Mouse (Mus musculus) T-cell, adult 2 months (primary cell): ENCODE data around the gene Arhgap22.

Experiments used
- DNase-seq: peaks from one replicate; pipeline ENCODE4 v3.0.0; 2022; ENCODE audit warnings: low spot score

The Arhgap22 gene

GRCm38 (mm10) chr14:33333833-33334232 lies 120.0 kb downstream of the Arhgap22 start:
- no peak for DNase-seq

DNA sequence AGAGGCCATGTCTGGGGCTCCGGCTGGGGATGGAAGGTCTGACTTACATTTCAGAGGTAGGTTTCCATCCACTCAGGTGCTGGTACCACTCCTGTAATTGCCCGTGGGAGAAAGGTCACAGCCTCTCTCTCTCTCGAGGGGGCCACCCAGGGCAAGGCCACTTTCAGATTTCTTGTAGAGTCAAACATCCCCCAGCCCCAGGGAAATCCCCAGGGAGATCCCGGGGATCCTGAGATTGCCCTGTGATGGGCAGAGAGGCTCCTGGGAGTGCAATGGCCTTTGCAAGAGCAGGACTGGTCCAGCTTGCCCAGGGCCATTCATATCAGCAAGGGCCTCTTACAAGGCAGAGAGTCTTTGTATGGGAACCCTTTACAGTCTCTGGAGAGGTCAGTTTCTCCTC lies 120.6 kb downstream of the Arhgap22 start:
- no peak for DNase-seq

- no peak for DNase-seq
Observed at GRCm38 (mm10) chr14:33335733-33336132, 121.9 kb downstream of the Arhgap22 start.

GRCm38 (mm10) chr14:33338684-33339083 lies 124.9 kb downstream of the Arhgap22 start:
- no peak for DNase-seq

- DNase-seq, result no peak
Observed at GRCm38 (mm10) chr14:33343131-33343725, 129.4 kb downstream of the Arhgap22 start.

DNA sequence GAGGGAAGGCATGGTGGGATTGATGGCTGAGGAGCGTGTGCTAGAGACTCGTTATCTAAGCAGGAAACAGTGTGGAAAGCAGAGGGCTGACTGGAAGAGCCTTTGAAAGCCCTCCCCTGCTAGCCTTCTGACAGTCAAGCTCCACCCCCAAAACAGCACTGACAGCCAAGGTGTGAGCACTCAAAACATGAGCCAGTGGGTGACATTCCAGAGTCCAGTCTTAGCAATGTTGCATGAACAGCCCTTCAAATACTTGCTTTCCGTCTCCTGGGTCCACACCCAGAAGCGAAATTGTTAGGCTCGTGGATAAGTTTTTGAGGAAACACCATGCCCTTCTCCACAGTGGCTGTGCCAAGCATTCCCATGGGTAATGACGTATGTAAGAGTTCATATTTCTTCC lies 132.7 kb downstream of the Arhgap22 start:
- no peak for DNase-seq

DNA sequence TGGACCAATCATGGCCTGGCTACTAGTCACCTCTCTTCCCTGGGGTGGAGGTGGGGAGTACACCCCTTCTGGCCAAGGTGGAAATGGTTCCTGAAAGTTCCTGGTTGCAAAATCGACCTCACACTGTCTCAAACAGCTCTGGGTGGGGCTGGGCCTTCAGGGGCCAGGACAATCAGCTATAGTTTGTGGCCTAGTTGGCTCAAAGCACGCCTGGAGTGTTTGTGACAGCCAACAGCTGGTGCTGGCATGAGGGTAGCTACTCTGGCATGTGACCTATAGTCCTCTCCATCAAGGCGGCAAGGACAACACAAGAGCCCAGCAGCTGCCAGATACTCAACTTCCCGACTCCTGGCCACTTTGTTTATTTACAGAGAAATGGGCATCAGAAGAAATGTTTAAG lies 133.9 kb downstream of the Arhgap22 start:
- DNase-seq, result no peak

DNA sequence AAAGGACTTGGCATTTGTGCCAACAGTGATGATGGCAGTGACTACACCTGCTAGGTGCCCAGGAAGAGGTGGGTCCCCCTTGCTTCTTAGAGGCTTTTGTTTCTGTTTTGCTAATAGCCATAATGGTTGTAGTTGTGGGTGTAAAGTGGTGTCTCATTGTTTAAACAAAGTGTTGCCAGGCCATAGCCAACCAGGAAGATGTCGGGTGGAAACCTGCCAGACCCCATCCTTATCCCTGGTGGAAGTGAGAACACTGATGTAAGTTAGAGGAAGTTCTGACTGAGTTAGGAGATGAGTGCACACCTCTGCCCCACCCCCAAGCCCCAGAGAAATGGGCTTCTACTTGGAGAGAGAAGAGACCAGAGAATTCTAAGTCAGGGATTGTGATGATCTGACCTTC lies 134.3 kb downstream of the Arhgap22 start:
- DNase-seq, result no peak

DNA sequence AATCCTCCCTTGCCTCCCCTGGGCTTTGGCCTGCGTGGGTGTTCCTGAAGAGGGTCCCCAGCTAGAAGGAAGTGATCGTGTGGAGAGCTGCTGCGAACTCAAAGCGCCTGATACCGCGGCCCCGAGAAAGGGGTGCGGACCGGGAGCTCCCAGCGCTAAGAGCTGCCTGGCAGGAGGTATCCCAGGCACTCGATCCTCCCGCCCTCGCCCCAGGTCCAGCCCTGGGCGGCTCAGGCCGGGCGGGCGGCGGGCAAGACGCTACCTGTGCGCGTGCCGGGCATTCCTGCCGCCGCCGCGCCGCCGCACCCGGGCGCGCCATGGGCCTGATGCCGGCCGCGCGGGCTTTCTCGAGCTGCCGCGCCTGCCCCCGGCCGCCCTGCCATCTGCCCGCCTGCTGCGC lies 137.2 kb downstream of the Arhgap22 start:
- DNase-seq, result no peak

DNA sequence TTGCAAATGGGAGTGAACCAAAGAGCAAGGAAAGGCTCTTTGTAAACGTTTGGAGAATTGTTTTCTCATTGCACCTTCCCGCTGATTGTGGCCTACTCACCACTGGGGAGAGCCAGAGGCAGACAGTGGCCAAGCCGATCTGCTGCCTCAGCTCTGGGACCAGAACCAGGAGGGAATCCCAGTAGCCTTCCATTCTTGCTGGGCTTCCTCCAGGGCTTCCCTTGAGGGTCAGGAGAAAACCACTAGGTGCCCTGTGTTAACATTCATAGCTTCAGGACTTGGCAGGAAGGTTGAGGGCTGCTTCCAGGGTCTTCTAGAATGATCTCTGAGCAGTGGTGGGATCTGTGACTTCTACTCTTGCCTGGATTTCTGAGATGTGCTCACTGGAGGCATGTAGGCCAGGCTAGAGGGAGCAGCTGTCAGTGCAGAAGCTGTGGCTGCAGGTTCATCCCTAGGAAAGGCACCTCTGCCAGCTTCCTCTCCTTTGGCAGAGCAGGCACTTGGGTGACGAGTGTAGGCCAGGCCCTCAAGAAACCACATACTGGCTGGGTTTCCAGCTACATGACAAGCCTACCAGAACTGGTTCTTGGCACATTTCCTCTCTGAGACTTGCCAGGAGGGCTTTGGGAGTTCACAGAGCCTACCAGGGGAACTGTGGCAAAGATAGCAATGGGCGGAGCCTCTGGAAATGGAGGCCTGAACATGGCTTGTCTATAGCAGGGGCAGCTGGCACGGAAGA lies 138.3 kb downstream of the Arhgap22 start:
- no peak for DNase-seq

GRCm38 (mm10) chr14:33352890-33353289 lies 139.1 kb downstream of the Arhgap22 start:
- no peak for DNase-seq

- no peak for DNase-seq
Observed at GRCm38 (mm10) chr14:33355276-33355675, 141.4 kb downstream of the Arhgap22 start.

GRCm38 (mm10) chr14:33357600-33358368 lies 144.0 kb downstream of the Arhgap22 start:
- no peak for DNase-seq

DNA sequence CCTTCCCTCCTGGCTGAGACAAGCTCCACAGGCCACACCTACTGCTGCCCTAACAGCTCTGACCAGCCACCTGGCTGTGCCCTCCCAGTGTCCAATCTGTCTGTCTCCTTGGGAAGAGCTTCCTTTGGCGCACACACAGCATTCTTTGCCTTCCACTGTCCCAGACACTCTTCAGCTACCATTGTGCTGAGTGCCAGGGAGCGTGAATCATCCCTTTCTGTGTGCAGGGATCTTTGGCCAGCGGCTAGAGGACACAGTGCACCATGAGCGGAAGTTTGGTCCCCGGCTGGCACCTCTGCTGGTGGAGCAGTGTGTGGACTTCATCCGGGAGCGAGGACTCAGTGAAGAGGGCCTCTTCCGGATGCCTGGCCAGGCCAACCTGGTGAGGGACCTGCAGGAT lies 145.1 kb downstream of the Arhgap22 start:
- no peak for DNase-seq

DNA sequence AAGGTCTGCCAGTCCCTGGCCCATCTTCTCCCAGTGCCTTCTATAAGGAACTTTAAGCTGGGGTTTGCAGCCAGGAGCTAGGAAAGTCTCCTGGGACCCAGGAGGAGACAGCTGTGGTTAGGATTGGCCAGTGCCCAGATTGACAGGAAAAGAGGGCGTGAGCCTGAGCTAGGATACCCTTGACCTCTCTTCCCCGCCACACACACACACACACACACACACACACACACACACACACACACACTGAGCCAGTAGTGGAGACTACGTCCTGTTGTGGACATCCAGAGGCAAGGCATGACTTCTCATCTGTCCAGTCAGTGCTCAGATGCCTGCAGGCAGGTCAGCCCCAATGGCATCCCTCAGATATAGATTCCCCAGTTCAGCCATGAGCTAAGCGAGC lies 147.7 kb downstream of the Arhgap22 start:
- DNase-seq, result no peak

GRCm38 (mm10) chr14:33362122-33362521 lies 148.3 kb downstream of the Arhgap22 start:
- DNase-seq, result no peak

GRCm38 (mm10) chr14:33362807-33363206 lies 149.0 kb downstream of the Arhgap22 start:
- no peak for DNase-seq

GRCm38 (mm10) chr14:33363611-33364010 lies 149.8 kb downstream of the Arhgap22 start:
- DNase-seq, result no peak

- DNase-seq, result no peak
Observed at GRCm38 (mm10) chr14:33364061-33364460, 150.2 kb downstream of the Arhgap22 start.

GRCm38 (mm10) chr14:33366891-33367777 lies 153.3 kb downstream of the Arhgap22 start:
- no peak for DNase-seq

DNA sequence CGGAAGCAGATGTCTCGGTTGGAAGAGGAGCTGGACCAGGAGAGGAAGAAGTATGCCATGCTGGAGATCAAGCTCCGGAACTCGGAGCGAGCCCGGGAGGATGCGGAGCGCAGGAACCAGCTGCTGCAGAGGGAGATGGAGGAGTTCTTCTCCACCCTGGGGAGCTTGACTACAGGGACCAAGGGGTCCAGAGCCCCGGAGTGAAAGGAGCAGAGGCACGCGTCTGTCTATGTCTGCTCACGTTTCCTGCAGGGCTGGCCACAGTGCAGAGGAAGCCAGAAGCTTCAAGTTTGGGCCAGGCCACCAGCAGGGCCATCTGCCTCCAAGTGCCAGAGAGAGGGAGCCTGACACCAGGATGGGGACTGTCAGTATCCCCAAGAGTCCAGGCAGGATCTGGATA lies 155.5 kb downstream of the Arhgap22 start:
- no peak for DNase-seq

- DNase-seq, result no peak
Observed at GRCm38 (mm10) chr14:33370056-33370455, 156.2 kb downstream of the Arhgap22 start.
